Mouse (Mus musculus) left cerebral cortex, postnatal 4 days (tissue): ENCODE data around the gene Lhfpl2. TPM values are rescaled to one million over a fixed set of nuclear protein-coding genes. Genes with fewer than 3 reads are reported as not detected.

Source experiments
- DNase-seq: peaks from one replicate; pipeline ENCODE4 v3.0.0-alpha.2; 2022
- intact Hi-C: fragments of 180-260 bp; cut with DNase I; formaldehyde crosslinking; loops from one replicate; pipeline ENCODE4 v1.15.1; 2025
- total RNA-seq, 2 experiments: library from RNA; stranded (reverse); gene quantifications; 2 replicates each; pipeline ENCODE4 v1.2.3; 2021

Lhfpl2 gene
- total RNA-seq, 2 experiments from 2014 or later = 23.1 to 26.7 TPM

DNA sequence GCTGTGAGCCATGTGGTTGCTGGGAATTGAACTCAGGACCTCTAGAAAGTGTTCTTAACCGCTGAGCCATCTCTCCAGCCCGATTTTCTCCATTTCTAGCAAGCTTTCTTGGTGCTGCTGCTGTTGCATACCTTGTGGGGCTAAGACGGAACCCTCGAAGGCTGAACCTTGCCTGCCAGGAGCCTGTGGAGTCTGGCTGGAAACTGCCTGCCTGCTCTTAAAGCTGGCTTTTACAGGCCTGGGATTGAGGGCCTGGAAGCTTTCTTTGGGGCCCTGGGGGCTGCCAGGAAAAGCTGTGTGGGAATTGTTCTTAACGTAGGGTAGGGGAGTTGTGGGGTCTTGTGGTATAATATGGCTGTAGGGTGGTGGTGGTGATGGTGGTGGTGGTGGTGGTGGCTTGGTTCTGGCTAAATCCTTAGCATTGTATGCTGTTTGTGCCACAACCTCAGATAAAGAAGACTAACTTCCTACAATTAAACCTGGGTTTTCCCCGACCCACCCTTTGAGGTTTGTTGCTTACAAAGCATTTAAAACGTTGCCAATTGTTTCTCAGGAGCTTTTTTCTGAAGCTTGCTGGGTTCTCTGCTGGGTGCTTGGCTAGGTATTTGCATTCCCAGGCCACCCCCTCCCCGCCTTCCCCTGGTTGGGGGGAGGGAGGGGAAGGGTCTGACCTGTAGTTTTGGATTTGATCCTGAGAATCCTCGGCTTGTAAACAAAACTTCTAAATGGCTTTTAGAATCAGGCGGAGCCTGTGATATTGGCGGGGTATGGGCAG lies 7.9 kb downstream of the Lhfpl2 start:
- intact Hi-C loops = loop anchor here (10.0 kb wide), 1 partner anchor 271 kb away; no protein-coding TSS in a partner anchor
- DNase-seq = peak; percentile 23

DNA sequence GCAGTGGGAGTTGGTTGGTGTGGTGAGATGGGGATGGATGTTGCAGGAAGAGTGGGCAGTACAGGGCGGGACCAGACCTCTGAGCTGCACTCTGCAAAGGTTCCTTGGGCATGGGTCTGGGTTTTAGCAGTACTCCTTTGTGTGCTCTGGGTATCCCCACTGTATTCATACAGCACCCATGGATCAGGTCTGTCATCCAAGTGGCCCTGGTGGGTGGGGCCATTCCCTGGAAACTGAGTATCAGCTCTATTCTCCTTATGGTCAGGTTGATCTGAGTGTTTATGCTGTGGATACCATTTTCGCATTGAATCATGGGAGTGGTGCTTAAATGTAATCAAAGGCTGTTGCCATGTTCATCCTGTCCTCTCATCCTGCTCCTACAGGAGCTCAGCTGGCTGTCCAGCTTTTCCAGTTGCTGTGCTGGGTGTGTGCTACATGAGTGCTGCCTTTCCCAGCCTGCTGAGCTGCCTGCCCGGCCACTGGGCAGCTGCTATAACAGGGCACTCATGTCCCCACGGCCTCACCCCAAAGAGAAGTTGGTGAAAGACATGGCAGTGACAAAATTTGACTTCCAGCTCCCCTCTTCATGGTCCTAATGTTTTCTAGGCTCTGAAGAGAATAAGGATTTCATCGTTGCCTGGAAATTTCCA lies 9.2 kb downstream of the Lhfpl2 start:
- intact Hi-C loops = loop anchor here (10.0 kb wide), 1 partner anchor 272 kb away; no protein-coding TSS in a partner anchor
- DNase-seq = no peak

DNA sequence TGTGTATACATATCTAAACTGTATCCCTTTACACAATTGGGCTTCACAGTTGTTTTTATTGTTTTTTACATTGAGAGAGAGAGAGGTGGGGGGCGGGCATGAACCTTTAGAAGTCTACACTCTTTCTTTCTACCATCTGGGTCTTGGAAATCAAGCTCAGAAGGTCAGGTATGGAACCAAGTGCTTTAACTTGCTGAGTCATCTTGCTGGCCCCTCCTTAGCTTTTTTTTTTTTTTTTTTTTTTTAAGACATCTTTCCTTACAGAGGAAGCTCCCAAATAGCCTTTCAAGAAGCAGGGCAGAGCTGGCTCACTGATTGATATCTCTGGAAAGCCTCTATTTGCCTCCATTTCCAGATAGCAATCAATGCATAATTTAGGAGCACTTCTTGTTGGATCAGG lies 10.7 kb downstream of the Lhfpl2 start:
- intact Hi-C loops = loop anchor here (10.0 kb wide), 1 partner anchor 274 kb away; no protein-coding TSS in a partner anchor
- no peak for DNase-seq

DNA sequence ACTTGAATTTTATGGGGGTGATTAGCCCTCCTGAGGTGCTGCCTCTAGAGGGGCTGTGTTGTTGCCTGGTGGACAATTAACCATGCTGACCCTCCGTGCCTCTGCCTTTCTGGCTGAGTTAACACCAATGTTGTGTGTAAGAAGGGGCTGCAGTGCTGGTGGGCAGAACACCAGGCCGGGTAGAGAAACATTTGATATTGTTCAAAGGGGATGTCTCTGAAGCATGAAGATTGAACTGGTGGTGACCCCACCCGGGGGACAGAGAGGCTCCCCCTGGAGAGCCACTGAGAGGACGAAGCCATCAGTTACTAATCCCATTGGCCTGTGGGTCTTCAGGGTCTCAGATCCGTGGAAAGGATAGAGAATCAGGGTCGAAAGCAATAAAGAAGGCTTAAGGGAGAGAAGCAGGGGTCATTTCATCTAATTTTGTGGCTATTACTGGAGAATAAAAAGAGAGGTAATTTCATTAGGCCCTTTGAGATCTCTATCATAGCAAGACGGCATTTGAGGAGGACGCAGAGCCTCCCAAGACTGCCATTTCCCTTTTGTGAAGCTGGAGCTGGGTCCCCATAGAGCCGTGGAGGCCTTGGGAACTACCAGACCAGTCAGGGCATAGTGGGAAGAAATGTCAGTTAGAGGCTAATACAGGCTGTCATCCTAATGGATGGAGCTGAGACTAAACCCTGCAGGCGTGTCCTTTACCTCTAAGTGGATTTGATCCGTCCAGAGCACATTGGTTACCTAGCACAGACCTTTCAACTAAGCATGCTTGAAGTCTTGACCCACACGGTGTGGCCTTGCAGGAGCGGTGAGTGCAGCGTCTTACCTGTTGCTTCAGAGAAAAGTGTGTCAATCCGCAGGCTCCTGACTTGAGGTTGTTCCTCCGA lies 12.1 kb downstream of the Lhfpl2 start:
- intact Hi-C loops = loop anchor here (10.0 kb wide), 1 partner anchor 275 kb away; no protein-coding TSS in a partner anchor
- DNase-seq = no peak

DNA sequence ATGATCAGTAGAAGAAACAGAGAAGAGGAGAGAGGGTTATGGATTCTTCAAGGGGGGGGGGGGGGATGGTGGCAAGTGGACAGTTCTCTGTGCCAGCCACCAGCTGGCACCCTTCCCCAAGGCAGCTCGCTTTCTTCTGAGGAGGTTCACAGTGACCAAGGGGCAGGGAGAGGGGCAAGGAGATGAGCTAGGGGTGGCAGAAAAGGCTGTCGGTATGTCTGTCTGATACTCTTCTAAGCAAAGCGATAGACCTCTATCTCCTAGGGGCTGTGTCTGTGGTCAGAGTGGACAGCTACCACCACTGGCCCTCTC lies 12.7 kb downstream of the Lhfpl2 start:
- intact Hi-C loops = no loop called here
- DNase-seq = peak; percentile 25

DNA sequence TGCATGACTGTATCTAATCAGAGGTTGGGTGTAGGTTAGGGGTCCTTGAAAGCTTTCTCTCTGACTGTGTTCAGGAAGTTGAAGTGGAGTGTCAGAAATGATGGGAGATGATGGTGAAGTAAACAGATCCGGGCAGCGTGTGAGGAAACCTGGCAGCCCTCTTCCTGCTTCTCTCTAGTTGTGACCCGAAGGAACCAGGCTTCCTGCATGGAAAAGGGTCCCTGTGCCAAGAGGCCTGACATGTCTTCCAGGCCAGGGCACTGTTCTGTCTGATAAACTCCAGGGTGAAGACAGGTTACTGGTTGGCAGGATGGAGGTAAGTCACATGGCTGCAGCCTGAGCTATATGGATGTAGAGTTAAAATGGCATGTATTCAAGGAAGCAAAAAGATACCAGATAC lies 13.3 kb downstream of the Lhfpl2 start:
- intact Hi-C loops = no loop called here
- no peak for DNase-seq

DNA sequence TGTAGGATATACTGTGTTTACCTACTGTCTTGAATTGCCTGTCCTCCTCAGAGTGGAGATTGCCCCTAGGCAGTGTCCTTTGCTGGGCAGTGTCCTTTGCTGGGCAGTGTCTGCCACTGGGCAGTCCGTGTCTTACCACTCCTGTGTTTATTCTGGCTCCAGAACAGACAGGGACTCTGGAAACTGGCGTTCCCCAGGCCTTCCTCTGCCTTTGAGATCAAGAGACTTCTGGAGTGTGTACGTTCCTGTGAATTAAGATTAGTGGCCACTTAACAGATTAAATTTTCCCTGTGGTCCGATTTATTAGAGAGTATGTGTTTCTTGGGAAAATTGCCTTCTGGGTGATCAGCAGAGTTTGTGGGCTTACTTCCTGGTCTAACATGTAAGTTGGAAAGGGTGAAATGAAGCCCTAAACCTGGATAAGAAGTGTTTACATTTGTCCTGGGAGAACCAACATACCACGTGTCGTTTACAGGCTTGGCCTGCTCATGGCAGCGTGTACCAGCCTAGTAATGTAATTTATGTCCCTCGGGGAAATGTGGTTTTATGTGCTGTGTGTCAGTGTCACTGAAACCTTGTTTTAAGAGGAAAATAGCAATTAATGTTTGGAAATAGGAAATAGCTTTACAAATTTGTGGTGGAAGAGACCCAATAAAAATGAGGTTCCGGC lies 15.6 kb downstream of the Lhfpl2 start:
- no peak for DNase-seq
- intact Hi-C loops = no loop called here

DNA sequence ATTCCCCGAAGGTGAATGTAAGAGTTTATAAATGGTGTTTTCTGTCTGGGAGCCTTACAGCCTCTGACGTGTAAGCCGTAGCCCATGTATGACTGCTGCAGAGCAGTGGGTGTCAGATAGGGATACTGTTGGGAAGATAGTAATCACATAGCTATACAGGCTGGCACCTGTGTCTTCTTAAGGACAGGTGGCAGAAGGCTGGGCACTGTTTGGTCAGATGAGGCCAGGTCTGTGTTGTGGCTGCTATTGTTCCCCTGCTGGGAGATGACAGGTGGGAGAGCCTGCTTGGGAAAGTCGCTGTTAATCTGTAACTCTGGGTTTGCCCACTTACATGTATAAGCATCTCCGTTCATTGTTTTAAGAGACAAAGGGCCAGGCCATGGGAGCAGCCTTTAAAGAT lies 16.1 kb downstream of the Lhfpl2 start:
- DNase-seq = no peak
- intact Hi-C loops = no loop called here

DNA sequence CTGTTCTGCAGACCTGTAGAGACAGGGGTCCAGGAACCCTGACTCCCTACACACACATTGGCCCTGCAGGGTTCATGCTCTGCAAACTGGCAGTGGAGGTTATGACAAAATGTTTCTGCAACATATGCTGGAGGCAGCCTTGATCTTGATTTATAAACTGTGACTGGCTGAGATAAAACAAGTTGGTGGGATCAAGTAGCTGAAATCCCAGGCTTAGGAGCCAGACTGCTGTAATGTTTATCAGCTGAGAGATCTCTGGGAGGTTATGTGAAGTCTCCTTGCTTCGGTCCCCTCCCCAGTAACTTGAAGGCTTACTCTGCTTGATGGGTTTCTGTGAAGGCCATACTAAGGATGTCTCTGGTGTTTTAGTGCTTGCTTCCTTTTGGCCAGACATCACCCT lies 17.6 kb downstream of the Lhfpl2 start:
- intact Hi-C loops = no loop called here
- DNase-seq = no peak

DNA sequence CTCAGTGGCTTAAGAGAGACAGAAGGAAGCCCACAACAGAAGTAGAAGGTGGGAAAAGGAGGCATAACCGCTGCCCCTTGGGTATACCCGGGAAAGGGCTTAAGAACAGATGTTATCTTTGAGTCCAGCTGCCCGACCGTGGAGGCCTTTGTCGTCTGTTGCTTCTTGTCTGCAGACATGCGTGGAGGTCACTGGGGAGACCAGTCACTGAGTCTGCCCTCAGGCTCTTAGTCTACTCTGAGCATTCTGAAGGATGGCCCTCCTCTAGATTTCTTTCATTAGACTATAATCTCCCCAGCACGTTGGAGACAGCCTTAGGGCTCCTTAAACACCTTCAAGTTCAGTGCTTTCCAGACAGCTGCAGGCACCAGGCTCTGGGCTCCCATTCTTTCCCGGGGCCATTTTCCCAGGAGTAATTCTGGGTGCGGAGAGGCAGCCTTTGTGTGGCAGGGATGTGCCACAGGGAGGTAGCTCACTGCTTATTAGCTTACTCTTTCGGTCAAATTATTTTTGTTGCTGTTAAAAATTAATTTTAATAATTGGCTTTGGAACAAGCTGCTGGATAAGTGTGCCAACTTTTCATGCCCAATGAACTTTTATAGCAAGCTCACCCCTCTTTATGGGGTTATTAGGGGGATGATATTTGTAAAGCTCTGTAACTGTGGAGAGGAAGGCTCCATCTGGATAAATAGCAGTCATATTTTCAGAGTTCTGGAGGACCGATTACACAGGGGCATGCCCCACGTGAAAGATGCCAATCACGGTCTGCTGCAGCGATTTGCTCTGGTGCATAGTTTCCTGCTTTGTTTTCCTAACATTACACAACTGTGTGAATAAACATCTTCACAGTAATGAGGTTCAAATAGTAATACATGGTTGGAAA lies 19.8 kb downstream of the Lhfpl2 start:
- no peak for DNase-seq
- intact Hi-C loops = no loop called here

DNA sequence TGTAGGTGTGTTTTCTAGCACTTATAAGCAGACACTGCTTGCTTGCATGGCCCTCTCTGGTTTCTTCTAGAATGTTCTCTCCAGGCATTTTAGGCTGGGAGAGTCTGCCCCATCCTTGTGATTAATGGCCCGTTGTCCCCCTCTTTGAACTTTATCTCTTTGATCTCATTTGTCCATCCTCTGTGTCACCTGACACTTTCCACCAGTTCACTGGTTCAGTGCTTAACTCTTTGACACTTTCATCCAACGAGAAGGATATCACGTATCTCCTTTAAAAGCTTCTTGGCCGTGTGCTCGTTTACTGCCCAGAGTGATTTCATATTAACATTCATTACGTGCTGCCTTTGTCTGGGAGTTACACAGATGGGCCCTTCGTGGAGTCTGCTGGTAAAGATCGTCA lies 25.6 kb downstream of the Lhfpl2 start:
- no peak for DNase-seq

DNA sequence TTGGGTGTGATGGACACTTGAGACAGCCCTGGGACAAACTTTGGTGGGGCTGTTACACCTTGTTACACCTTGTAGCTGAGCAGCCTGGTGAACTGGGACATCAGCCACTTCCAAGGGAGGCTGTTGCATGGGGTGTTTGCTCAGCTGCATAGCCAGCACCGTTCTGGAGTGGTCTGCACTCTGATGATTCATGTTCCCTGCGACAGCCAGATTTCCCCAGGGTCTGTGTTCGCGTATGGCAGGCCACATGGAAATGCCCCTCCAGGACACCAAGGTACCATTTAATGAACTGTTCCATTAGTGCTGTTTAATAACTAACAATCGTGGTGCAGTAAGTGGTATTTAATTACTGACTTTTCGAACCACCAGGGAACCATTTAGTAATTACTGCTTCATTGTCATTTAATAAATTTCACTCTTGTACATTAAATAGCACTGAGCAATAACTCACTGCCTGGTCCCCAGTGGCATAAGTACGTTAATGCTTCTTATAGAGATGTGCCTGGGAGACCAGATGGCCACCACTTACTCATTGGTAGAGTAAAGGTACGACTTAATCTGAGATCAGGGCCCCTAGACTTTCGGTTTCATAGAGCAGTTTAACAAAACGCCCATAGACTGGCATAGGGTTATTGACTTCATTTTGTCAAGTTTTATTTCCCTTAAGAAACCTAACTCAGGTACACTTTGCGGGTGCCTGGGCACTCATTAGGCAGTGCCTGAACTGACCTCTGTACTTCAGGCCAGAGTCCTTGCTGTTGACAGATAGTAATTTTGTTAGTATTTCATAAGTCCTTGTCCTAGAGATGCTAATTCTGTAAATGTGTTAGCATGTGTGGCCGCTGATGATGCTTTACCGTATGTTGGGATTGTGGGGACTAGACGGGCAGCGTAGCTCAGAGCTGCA lies 26.9 kb downstream of the Lhfpl2 start:
- intact Hi-C loops = no loop called here

More for the DNA sequence above, 25.6 kb downstream of the Lhfpl2 start:
- intact Hi-C loops = no loop called here

DNA sequence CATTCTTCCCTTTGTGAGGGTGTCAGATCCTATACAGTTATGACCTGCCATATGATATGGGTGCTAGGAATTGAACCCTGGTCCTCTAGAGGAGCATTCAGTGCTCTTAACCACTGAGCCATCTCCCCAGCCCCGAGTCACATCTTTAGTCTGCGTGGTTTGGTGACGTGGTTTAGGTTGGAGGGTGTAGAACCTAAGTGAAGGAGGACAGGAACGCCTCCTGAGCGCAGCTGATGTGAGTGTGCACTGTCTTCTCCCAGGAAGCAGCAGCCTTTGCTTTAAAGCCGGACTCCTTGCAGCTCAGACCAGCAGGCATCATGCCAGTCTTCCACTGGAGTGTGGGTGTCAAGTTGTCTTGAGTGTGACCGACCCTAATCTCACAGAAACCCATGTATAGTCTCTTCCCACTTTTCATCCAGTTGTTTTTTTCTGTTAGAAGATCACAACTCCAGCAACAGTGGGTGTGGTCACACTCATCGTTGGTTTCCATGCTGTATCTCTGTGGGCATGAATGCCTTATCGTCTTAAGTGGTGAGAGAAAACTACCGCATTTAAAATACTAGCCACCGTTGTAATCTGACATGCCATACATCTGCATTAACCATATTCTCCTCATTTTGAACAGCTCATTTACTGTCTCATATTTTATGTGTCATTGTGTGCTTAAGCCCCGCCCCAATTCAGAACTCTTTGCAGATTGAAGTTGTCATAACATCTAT lies 28.7 kb downstream of the Lhfpl2 start:
- DNase-seq = no peak
- intact Hi-C loops = no loop called here

More for the DNA sequence above, 26.9 kb downstream of the Lhfpl2 start:
- DNase-seq = no peak

DNA sequence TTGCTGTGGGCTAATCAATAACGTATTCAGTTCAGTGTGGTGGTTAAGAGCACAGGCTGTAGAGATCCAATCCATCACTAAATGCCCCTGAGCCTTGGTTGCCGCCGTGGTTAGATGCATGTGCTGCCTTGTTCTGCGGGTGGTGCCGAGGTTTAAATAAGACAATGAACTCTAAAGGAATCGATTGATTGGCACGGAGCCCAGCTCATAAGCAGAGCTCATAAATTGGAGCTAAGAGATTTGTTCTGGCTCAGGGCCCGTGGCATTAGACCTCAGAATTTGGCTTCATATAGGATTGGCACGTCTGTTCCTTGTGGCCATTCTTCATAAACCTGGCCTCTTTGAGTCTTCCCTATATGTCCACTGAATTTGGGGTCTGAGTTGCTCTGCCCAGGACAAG lies 29.5 kb downstream of the Lhfpl2 start:
- DNase-seq = no peak
- intact Hi-C loops = no loop called here

DNA sequence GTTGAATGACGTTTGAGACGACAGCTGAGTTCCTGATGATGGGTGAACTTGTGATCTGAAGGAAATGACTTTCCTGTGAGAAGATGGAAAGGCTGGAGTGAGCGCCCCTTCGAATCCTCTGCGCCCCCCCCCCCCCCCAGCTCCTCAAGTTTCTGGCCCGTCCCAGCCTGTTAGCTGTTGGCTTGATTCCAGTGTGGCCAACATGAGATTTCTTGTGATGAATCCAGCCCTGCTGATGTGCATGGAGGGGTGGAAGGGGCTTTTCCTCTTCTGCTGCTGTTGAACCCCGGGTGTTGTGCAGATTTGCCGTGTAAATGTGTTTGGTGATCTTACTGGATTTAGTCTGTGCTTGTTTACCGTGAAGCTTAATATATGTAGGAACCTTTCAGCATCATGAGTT lies 31.2 kb downstream of the Lhfpl2 start:
- intact Hi-C loops = no loop called here
- DNase-seq = no peak

DNA sequence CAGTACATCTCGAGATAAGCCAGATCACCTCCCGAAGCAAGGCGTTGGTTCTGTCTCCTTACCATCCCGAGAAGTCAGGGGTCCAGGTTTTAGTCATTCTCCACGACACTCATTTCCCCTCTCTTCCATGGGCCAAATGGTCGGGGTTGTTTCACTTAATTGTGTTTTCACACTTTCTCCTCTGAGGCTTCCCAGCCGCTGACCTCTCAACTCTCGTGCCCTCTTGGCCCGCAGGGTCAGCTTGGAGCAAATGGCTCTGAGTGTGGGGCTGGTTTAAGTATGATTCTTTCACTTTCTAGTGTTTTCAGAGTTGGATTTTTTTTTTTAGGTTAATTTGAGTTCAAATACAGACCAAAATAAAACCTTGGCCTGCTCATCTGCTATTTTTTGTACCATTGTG lies 31.7 kb downstream of the Lhfpl2 start:
- no peak for DNase-seq
- intact Hi-C loops = no loop called here

DNA sequence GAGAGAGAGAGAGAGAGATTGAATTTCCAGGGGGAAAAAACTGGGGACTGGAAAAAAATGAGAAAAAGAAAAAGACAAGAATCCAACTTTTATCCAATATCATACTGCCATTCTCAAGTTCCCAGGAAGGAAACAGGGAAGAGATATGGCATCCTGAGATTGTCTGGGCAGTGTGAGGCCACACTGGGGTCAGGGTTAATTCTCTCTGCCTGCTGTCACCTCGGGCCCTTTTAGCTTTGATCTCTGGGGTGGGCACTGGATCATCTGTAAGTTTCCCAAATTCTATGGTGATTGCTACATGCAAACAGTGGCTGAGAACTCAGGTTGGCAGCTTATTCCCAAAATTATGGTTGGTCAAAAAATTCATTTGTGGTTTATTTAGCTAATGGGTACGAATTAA lies 33.8 kb downstream of the Lhfpl2 start:
- no peak for DNase-seq
- intact Hi-C loops = no loop called here

DNA sequence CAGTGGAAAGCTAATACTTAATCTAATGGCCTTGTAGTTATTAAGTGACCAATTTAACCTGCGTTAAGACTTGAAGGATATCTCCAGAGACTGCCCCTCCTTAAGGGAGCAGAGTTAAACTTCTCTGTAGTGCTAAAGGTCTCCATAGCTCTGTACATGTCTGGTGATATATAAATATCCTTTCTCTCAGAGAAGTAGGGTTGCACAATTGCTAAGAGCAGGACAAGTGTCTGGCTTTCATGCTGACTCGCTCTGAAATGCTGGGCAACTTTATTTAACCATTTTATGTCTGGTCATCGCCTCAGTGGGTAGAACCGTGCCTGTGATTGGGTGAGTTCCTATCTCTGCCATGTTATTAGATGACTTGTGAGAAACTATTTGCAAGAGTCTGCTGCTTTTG lies 36.6 kb downstream of the Lhfpl2 start:
- intact Hi-C loops = no loop called here
- DNase-seq = no peak
